Mouse (Mus musculus): Measurements from ENCODE around the gene Prickle4.

GRCm38 (mm10) chr17:47706196-47706595 lies 11.7 kb upstream of the Prickle4 start:
- TF ChIP-seq CTCF (IDR thresholded peaks at IDR 0.05; ENCODE audit: low read depth) (no peak), EP300 (IDR thresholded peaks at IDR 0.05; ENCODE audit: low read depth) (no peak)
